Mouse (Mus musculus) liver, postnatal 0 days (tissue): ENCODE data around the gene Stt3b.

ENCODE experiments used
- CTCF ChIP-seq: sonication (generic); IDR thresholded peaks from 2 replicates; pipeline ENCODE4 v1.5.1; 2016; ENCODE audit warnings: antibody characterized with exemption, low read depth
- EP300 ChIP-seq: IDR thresholded peaks from 2 replicates; pipeline ENCODE4 v1.6.1; 2016; ENCODE audit warnings: antibody characterized with exemption, low read depth, mild to moderate bottlenecking

- no peak for TF ChIP-seq EP300
- TF ChIP-seq CTCF = no peak
Observed at GRCm38 (mm10) chr9:115271556-115271955, 38.7 kb downstream of the Stt3b start.
